Mouse (Mus musculus) frontal cortex, postnatal 25 days (tissue): ENCODE data around the gene Mob3b.

Source experiments
- DNase-seq, 2 experiments: peaks; one replicate each; pipeline ENCODE4 v3.0.0; 2022; ENCODE audit warnings: low spot score in 2 of 2

The Mob3b gene

DNA sequence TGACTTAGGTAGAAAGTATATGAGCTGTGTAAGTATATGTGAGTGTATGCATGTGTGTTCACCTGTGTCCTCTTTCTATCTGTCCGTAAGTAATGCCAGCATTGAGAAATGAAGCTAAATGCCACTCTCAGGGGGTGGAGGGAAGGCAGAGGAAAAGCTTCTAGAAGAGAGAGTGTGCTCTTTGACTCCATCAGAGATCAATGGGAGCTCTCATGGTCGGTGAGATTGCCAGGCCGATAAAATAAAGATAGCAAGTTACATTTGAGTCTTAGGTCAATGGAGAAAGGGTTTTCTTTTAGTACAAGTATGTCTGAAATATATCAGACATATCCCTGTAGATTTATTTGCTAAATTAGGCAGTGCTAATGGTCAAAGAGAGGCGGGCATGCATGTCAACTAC is 9.0 kb downstream of the Mob3b start:
- DNase-seq: no peak

DNA sequence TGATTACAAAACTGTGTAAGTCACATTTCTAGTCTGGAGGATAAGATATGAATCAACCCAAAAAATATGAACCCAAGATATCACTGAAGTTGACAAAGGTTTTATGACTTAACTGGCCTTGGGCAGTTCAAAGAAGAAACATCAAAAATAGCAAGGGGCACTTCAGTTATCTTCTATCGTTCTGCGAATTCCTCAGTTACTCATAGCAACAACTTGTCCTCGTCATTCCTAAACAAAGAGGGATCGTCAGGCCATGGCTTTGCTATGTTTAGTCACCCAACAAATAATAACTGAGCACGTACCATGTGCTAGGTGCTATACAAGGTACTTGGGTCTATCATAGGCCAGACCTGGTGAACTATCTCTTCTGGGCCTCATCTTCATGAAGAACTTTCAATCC is 10.7 kb downstream of the Mob3b start:
- DNase-seq: no peak

GRCm38 (mm10) chr4:35145726-35146125 is 11.6 kb downstream of the Mob3b start:
- DNase-seq: no peak

- no peak for DNase-seq
Measured at GRCm38 (mm10) chr4:35143472-35144102, 13.7 kb downstream of the Mob3b start.

GRCm38 (mm10) chr4:35140317-35140716 is 17.0 kb downstream of the Mob3b start:
- DNase-seq: no peak

DNA sequence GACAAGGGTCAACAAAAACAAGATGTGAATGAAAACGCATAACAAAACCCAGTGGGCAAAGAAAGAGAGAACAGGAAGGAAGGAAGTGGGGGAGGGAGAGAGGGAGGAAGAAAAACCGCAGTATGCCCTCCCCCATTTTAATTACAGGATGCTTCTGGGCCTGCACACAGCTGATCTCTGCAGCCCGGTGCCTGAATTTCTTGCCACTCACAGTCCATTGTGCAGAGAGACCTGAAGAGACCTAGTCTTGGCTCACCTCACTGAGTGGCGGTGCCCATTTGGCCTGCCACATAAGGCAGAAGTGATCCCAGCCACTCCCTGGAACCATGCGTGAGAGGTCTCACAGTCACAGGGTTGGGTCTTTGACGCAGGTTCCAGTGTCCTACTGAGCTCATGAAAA is 19.2 kb downstream of the Mob3b start:
- no peak for DNase-seq

DNA sequence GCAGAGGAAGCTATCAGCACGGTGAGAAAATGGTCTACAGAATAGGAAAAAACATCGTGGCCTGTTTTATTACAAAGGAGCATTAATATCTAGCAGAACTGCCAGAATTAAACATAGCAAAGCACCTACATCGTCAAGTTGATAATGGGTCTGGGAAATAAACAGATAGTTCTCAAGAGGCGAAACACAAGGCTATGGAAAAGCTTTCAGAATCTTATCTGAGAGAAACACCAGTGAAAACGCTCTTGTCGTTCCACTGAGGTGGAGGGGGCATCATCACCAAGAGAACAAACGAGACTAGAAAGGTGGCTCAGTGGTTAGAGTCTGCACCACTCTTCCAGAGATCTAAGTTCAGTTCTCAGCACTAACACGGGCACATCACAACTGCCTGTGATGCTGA is 20.3 kb downstream of the Mob3b start:
- DNase-seq: no peak

DNA sequence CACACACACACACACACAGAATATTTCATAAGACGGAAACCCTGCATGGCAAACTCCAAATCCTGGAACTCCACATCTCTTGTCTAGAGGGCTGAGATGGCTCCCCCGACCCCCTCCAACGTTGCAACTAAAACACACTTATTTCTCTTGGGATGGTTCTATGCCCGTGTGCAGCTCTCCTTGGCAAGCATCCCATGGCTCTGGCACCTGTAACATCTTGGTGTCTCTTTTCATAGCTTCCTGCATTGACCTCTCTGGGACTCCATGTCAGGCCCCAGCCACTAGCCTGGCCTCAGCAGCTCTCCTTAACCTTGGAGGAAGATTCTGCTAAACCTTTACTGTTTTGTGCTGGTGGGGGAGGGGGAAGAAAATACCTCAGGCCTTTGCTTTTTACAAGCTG is 21.5 kb downstream of the Mob3b start:
- DNase-seq: no peak

DNA sequence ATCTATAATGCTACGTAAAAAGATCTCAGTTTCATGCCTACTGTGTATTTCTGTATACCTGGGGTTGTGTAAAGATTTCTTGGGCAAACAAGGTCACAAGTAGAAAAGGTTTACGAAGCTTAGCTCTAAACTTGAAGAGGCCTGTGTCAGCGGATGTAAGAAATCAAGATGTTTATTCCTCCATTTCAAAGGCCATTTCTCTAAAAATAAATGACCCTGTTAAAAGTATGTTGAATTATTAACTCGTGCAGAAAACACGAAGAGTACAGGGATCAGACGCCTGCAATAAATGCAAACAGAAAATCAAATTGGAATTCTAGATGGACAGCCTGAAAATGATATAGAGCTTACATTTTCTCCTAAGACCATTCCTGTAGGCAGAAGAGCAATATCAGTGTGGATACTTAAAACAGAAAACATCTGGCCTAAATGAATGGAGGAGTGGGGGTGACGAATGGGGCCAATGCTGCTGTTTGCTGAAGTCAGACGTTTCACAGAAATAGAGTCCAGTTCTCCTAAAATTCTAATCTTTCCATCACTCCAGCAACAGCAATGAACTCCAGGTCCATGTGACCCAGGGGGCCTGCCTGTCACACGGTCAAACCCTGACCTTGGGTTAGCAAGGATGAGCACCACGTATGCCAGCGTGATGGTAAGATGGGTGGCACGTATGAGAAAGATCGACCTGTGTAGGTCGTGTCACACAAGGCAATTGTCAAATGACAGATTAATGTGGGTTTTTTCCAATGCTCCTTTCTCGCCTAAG is 22.3 kb downstream of the Mob3b start:
- DNase-seq: no peak

DNA sequence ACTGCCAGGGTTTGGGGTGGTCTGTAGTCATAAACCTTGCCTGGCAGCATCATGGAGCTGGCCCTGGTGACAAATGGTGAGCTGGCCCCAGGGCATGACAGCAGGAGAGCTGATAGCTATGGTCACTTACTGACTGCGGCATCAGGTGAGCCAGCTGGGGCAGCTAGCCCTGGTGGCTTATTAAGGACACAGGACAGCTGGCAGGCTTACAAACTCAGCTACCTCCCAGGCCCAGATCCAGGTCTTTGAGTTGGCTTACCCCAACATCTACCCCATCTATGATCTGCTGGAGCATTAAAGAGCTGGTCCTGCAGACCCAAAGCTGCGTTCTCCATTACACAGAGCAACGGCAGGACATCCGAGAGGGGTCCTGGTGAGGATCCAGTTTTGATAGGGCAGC is 23.9 kb downstream of the Mob3b start:
- DNase-seq: no peak

- DNase-seq: no peak
Measured at GRCm38 (mm10) chr4:35131592-35131991, 25.7 kb downstream of the Mob3b start.

GRCm38 (mm10) chr4:35130411-35130948 is 26.8 kb downstream of the Mob3b start:
- DNase-seq: no peak

GRCm38 (mm10) chr4:35127759-35128158 is 29.5 kb downstream of the Mob3b start:
- DNase-seq: no peak

- no peak for DNase-seq
Measured at GRCm38 (mm10) chr4:35126776-35127175, 30.5 kb downstream of the Mob3b start.

DNA sequence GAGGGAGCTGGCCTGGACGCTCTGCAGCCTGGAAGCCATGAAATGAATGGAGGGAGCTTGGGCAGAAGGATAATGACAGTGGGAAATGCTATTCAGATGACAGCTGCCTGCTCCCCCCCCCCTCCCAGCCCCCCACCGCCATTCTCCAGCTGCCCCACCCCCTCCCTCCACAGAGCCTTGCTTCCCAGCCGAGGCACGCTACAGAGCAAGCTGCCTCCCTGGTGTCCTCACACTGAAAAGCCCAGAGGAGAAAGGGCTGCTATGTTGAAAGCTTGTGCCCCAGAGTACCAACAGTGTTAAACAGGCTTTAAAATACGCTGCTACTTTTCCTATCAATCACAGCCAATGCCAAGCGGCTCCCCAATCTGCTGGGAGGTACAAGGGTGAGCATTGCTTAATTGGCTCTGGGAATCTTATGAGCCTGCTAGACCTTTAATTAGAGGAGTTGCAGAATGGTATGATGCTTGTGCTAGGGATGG is 31.9 kb downstream of the Mob3b start:
- DNase-seq: no peak

DNA sequence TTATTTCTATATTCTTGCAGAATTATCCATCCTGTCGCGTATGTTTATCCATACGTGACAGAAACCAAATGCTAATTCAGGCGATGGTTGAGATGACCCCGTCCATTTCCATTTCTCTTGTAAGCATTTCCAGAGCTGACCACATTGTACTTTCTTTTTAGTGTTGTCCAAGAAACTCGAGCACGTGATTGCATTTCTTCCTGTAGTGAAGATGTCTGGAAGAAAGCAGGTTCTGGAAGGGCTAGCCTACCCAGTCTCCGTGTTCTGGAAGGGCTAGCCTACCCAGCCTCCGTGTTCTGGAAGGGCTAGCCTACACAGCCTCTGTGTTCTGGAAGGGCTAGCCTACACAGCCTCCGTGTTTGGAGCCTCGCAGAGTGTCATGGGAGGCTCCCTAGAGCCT is 33.3 kb downstream of the Mob3b start:
- no peak for DNase-seq

DNA sequence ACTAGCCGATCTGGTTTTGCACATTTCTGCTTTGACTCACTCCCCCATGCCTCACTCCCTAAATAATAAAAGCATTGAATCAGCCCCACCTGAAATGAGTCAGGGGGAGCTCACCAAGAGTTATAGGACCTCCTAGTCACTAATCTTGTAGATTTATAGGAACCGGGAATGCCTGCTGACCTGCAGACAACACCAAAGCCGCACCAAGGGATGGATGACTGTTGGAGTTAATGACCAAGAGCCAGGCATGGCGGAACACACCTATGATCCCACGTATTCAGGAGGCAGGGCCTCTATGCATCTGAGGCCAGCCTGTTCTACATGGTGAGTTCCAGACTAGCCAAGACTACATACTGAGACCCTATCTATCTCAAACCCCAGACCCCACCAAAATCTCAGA is 34.2 kb downstream of the Mob3b start:
- DNase-seq: no peak

DNA sequence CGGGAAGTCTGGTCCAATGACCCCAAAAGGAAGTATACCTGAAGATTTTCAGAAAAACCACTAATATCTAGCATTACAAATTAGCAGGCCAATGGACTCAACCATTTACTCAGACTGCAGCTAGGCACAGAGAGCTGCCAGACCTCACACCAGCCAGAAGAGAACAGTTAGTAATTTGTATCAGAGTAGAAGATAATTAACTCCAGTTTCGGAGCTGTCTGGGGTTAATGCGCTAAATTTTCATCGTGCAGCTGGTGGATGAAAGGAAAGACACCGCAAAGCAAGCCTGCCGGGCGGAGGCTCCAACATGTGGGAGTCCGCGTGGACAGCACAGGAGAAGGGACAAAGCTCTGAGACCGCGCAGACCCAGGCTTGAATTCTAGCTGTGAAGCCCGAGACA is 36.2 kb downstream of the Mob3b start:
- DNase-seq: no peak

DNA sequence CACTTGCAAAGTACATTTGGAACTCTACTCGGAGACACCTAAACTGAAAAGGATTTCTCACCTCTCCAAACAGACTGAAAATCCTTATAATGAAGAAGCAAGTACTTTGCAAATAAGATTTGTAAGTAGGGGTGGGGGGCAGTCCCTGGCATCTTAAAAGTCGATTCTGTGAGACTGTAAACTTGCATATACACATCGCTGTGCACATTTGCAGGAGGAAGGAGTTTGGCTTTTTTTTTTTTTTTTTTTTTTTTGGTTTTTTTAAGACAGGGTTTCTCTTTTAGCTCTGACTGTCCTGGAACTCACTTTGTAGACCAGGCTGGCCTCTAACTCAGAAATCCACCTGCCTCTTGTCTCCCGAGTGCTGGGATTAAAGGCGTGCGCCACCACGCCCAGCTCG is 36.7 kb downstream of the Mob3b start:
- no peak for DNase-seq

- DNase-seq: no peak
Measured at GRCm38 (mm10) chr4:35120159-35120558, 37.1 kb downstream of the Mob3b start.

DNA sequence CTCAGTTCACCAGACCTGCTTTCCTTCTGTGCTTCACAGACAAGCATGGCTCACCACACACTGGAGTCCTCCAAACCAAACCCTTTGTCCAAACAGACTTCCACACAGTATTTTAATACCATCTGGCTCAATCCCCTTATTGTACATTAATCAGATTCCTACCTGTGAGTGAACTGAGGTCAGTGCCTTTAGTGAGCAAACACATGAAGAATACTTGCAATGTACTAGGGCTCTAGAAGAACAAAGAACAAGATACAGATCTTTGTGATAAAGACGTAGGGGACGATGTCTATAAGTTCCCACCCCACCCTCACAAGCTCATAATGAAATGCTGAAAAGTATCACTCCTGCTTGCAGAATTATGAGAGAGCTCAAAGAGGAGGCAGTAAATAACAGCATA is 38.4 kb downstream of the Mob3b start:
- DNase-seq: no peak

GRCm38 (mm10) chr4:35117144-35117543 is 40.1 kb downstream of the Mob3b start:
- no peak for DNase-seq

GRCm38 (mm10) chr4:35115933-35116332 is 41.4 kb downstream of the Mob3b start:
- no peak for DNase-seq
